Mouse (Mus musculus) testis, adult 2 months (tissue): ENCODE measurements around the gene Rcc1.

Experiments used
- CTCF ChIP-seq: fragments of 200-500 bp; IDR thresholded peaks from 2 replicates; pipeline ENCODE4 v1.5.1; 2012; ENCODE audit warnings: low read depth, mild to moderate bottlenecking, inconsistent platforms, low read length, moderate library complexity; ENCODE audit not compliant: control insufficient read depth, insufficient read depth, insufficient replicate concordance
- POLR2A ChIP-seq: fragments of 200-500 bp; IDR thresholded peaks from 2 replicates; pipeline ENCODE4 v1.6.1; 2012; ENCODE audit warnings: low read depth, mild to moderate bottlenecking, inconsistent platforms, low read length, moderate library complexity; ENCODE audit not compliant: control insufficient read depth

- TF ChIP-seq CTCF, result no peak
- no peak for TF ChIP-seq POLR2A
Measured at GRCm38 (mm10) chr4:132338943-132339342, 14.5 kb downstream of the Rcc1 start.
